Mouse (Mus musculus) ovary, adult 18-20 months (tissue): Measurements from ENCODE around the gene Ahcyl1.

Source experiments
- DNase-seq: peaks from one replicate; pipeline ENCODE4 v3.0.0; 2022; ENCODE audit warnings: low spot score, mixed read lengths

The Ahcyl1 gene

GRCm38 (mm10) chr3:107703675-107704370 lies 7.5 kb upstream of the Ahcyl1 start:
- DNase-seq: no peak

GRCm38 (mm10) chr3:107701767-107702394 lies 5.5 kb upstream of the Ahcyl1 start:
- DNase-seq: no peak

GRCm38 (mm10) chr3:107700625-107701024 lies 4.3 kb upstream of the Ahcyl1 start:
- DNase-seq: no peak

- DNase-seq: peak; percentile 32
Observed at GRCm38 (mm10) chr3:107696910-107697309, 550 bp upstream of the Ahcyl1 start.

- no peak for DNase-seq
Observed at GRCm38 (mm10) chr3:107695219-107695947, 977 bp downstream of the Ahcyl1 start.

- no peak for DNase-seq
Observed at GRCm38 (mm10) chr3:107694256-107694900, 2.0 kb downstream of the Ahcyl1 start.

GRCm38 (mm10) chr3:107690366-107690765 lies 6.0 kb downstream of the Ahcyl1 start:
- peak; percentile 17 for DNase-seq

GRCm38 (mm10) chr3:107689245-107689644 lies 7.1 kb downstream of the Ahcyl1 start:
- DNase-seq: no peak

GRCm38 (mm10) chr3:107688236-107688635 lies 8.1 kb downstream of the Ahcyl1 start:
- DNase-seq: no peak

- DNase-seq: no peak
Observed at GRCm38 (mm10) chr3:107686276-107686977, 9.9 kb downstream of the Ahcyl1 start.

- DNase-seq: no peak
Observed at GRCm38 (mm10) chr3:107685652-107686051, 10.7 kb downstream of the Ahcyl1 start.

- no peak for DNase-seq
Observed at GRCm38 (mm10) chr3:107683587-107683986, 12.8 kb downstream of the Ahcyl1 start.

GRCm38 (mm10) chr3:107680790-107681576 lies 15.4 kb downstream of the Ahcyl1 start:
- DNase-seq: no peak

GRCm38 (mm10) chr3:107671509-107671908 lies 24.9 kb downstream of the Ahcyl1 start:
- DNase-seq: no peak

- DNase-seq: no peak
Observed at GRCm38 (mm10) chr3:107670500-107670899, 25.9 kb downstream of the Ahcyl1 start.

GRCm38 (mm10) chr3:107668786-107669185 lies 27.6 kb downstream of the Ahcyl1 start:
- no peak for DNase-seq

GRCm38 (mm10) chr3:107667426-107667825 lies 28.9 kb downstream of the Ahcyl1 start:
- no peak for DNase-seq

GRCm38 (mm10) chr3:107664641-107665040 lies 31.7 kb downstream of the Ahcyl1 start:
- DNase-seq: no peak

- DNase-seq: no peak
Observed at GRCm38 (mm10) chr3:107659000-107659399, 37.4 kb downstream of the Ahcyl1 start.

- no peak for DNase-seq
Observed at GRCm38 (mm10) chr3:107656888-107657287, 39.5 kb downstream of the Ahcyl1 start.

GRCm38 (mm10) chr3:107656151-107656550 lies 40.2 kb downstream of the Ahcyl1 start:
- no peak for DNase-seq
